Mouse (Mus musculus): ENCODE data around the gene Loxl3. TPM values are rescaled to one million over a fixed set of nuclear protein-coding genes. Genes with fewer than 3 reads are reported as not detected.

The Loxl3 gene
- polyA plus RNA-seq, 1 experiment from 2014 or later, result 1.2 TPM

DNA sequence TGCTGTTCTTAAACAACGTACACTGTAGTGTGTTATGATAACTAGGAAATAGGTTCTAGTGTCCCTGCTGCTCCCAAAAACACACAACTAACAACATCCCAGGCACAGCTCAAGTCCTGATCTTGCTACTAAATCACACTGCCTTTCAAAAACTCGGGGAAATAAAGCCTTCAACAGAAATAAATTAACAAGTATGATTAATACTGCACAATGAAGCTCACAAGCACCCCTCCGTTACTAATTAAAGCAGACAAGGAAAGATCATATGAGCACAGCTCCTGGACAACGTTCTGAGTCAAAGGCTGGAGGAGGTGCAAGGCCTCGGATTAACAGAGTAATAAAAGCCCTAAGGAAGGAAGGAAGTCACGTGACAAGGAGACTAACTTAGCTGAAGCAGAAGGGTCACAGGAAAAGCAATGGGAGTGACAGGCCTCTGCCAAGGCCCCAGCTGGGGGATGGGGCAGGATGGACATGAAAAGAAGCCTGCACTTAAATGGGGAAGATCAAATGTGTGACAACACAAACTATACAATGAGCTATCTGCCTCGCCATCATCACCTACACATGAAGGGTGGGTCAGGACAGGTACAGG is 36.4 kb upstream of the Loxl3 start:
- H3K4me1 ChIP-seq (ENCODE audit: insufficient read depth), result peaks cover 13% of the 10 kb centered on the region
- DNase-seq (no peak), ATAC-seq (no peak)
- no peak for TF ChIP-seq CTCF (IDR thresholded peaks at IDR 0.05; ENCODE audit: low read depth)
- TF ChIP-seq EP300 (IDR thresholded peaks at IDR 0.05; ENCODE audit: low read depth), result no peak
- H3K9ac ChIP-seq (replicated peaks), result 0 out of 2 replicates have a peak overlapping the region, but pooled peaks have one; percentile 3
- H3K27me3 ChIP-seq (ENCODE audit: insufficient read depth, low read length), result no peaks in the 10 kb centered on the region
- peak overlapping the region; percentile 77 for H3K27ac ChIP-seq (ENCODE audit: low read depth)
- 33% methylated on average over 7 of the region's 7 CpGs for WGBS (ENCODE audit: insufficient replicate concordance)
- peak overlapping the region; percentile 62 for H3K4me2 ChIP-seq (ENCODE audit: low read depth, low read length)
- H3K4me3 ChIP-seq (ENCODE audit: low read depth, low read length), result no peak overlapping the region
- no peaks in the 10 kb centered on the region for H3K9me3 ChIP-seq (ENCODE audit: low read length)
- H3K36me3 ChIP-seq (replicated peaks; ENCODE audit: insufficient read depth, low read length), result no peaks in the 10 kb centered on the region

DNA sequence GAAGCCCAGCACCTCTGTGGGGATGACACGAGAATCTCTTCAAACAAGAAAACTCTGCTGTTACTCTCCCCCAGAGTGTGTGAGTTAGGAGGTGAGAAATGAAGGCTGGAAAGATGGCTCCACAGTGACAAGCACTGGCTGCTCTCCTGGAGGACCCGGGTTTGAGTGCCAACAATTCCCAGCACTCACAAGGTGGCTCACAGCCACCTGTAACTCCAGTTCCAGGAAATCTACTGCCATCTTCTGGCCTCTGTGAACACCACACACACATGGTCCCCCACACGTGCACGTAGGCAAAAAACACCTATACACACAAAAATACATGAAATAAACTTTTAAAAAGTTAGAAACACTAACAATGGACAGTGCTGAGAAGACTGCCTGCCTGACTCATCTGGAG is 35.6 kb upstream of the Loxl3 start:
- Histone ChIP-seq H3K36me3 (replicated peaks; ENCODE audit: insufficient read depth, low read length) (no peaks in the 10 kb centered on the region), H3K4me2 (ENCODE audit: low read depth, low read length) (no peak overlapping the region), H3K9me3 (ENCODE audit: low read length) (no peaks in the 10 kb centered on the region), H3K27ac (ENCODE audit: low read depth) (peak overlapping the region; percentile 77; the same call in 1 of the 2 replicates), H3K9ac (replicated peaks) (no peak overlapping the region), H3K27me3 (ENCODE audit: insufficient read depth, low read length) (no peaks in the 10 kb centered on the region), H3K4me3 (ENCODE audit: low read depth, low read length) (no peak overlapping the region), H3K4me1 (ENCODE audit: insufficient read depth) (peaks cover 13% of the 10 kb centered on the region)
- no peak for ATAC-seq
- WGBS (ENCODE audit: insufficient replicate concordance), result 70% methylated on average over 4 of the region's 4 CpGs
- no peak for DNase-seq
- TF ChIP-seq CTCF (IDR thresholded peaks at IDR 0.05; ENCODE audit: low read depth) (peak; percentile 60), EP300 (IDR thresholded peaks at IDR 0.05; ENCODE audit: low read depth) (no peak)

DNA sequence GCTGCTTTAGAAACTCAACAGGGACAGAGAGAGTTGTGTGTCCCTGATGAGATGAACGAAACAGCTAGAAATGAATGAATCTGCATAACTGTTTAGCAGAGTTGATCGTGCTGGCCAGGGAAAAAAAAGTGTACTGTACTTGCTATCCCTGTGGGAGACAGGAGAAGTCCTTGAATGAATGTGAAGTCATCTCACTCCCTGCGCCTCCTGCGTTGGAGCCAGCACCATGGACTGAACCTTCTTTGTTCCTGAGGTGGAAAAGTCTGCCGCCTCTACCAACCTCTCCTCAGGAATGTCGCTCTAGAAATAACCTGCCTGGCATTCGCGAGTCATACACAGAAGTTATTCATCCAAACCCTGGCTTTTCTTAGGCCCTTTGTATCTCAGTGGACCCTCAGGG is 34.0 kb upstream of the Loxl3 start:
- Histone ChIP-seq H3K4me1 (ENCODE audit: insufficient read depth) (peaks cover 29% of the 10 kb centered on the region), H3K4me2 (ENCODE audit: low read depth, low read length) (no peak overlapping the region), H3K27ac (ENCODE audit: low read depth) (no peak overlapping the region), H3K4me3 (ENCODE audit: low read depth, low read length) (no peak overlapping the region), H3K27me3 (ENCODE audit: insufficient read depth, low read length) (no peaks in the 10 kb centered on the region), H3K9ac (replicated peaks) (no peak overlapping the region), H3K9me3 (ENCODE audit: low read length) (no peaks in the 10 kb centered on the region), H3K36me3 (replicated peaks; ENCODE audit: insufficient read depth, low read length) (no peaks in the 10 kb centered on the region)
- WGBS (ENCODE audit: insufficient replicate concordance), result 78% methylated on average over 8 of the region's 8 CpGs
- no peak for DNase-seq
- TF ChIP-seq EP300 (IDR thresholded peaks at IDR 0.05; ENCODE audit: low read depth) (no peak), CTCF (IDR thresholded peaks at IDR 0.05; ENCODE audit: low read depth) (no peak)
- ATAC-seq, result no peak

DNA sequence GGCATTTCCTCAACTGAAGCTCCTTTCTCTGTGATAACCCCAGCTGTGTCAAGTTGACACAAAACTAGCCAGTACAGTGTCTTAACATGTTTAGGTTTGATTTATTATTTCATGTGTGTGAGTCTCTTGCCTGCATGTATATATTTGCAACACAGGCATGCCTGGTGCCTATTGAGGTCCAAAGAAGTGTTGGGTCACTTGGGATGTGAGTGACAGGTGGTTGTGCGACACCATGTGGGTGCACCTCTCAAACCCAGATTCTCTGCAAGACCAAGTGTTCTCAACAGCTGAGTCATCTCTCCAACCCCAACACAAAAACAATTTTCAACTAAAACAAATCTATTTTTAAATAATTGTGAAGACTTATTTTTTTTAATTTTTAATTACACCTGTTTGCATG is 30.9 kb upstream of the Loxl3 start:
- no peak for DNase-seq
- H3K9ac ChIP-seq (replicated peaks), result no peak overlapping the region
- no peaks in the 10 kb centered on the region for H3K9me3 ChIP-seq (ENCODE audit: low read length)
- H3K4me1 ChIP-seq (ENCODE audit: insufficient read depth), result peaks cover 31% of the 10 kb centered on the region
- no peak overlapping the region for H3K27ac ChIP-seq (ENCODE audit: low read depth)
- no peaks in the 10 kb centered on the region for H3K36me3 ChIP-seq (replicated peaks; ENCODE audit: insufficient read depth, low read length)
- TF ChIP-seq CTCF (IDR thresholded peaks at IDR 0.05; ENCODE audit: low read depth), result no peak
- TF ChIP-seq EP300 (IDR thresholded peaks at IDR 0.05; ENCODE audit: low read depth), result no peak
- WGBS (ENCODE audit: insufficient replicate concordance), result 93% methylated on average over 1 of the region's 1 CpGs
- 0 out of 2 replicates have a peak overlapping the region, but pooled peaks have one; percentile 56 for H3K4me2 ChIP-seq (ENCODE audit: low read depth, low read length)
- no peaks in the 10 kb centered on the region for H3K27me3 ChIP-seq (ENCODE audit: insufficient read depth, low read length)
- no peak for ATAC-seq
- no peak overlapping the region for H3K4me3 ChIP-seq (ENCODE audit: low read depth, low read length)

DNA sequence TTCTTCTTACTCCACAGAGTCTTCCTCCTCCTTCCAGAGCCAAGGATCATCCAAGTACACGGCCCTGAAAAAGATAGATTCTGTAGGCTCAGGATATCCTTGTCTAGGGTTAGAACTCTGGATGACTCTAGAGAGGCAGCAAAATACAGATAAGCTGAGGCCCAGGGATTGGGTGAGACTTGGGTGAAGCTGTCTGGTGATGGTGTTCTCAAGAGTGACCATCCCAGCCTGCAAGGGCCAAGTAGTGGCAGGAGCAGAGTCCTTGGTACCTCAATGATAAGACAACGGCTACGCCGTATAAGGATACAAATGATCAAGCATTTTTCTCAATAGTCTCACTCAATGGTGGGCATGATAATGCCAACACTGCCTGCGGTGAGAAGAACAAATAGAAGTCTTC is 30.1 kb upstream of the Loxl3 start:
- Histone ChIP-seq H3K27me3 (ENCODE audit: insufficient read depth, low read length) (no peaks in the 10 kb centered on the region), H3K36me3 (replicated peaks; ENCODE audit: insufficient read depth, low read length) (no peaks in the 10 kb centered on the region), H3K27ac (ENCODE audit: low read depth) (peak overlapping the region; percentile 69), H3K9ac (replicated peaks) (0 out of 2 replicates have a peak overlapping the region, but pooled peaks have one; percentile 23), H3K9me3 (ENCODE audit: low read length) (no peaks in the 10 kb centered on the region), H3K4me3 (ENCODE audit: low read depth, low read length) (no peak overlapping the region), H3K4me1 (ENCODE audit: insufficient read depth) (peaks cover 32% of the 10 kb centered on the region), H3K4me2 (ENCODE audit: low read depth, low read length) (peak overlapping the region; percentile 56)
- TF ChIP-seq EP300 (IDR thresholded peaks at IDR 0.05; ENCODE audit: low read depth), result no peak
- TF ChIP-seq CTCF (IDR thresholded peaks at IDR 0.05; ENCODE audit: low read depth), result no peak
- 52% methylated on average over 5 of the region's 5 CpGs for WGBS (ENCODE audit: insufficient replicate concordance)
- ATAC-seq, result 0 out of 2 replicates have a peak, but pooled peaks have one; percentile 14
- DNase-seq, result no peak

DNA sequence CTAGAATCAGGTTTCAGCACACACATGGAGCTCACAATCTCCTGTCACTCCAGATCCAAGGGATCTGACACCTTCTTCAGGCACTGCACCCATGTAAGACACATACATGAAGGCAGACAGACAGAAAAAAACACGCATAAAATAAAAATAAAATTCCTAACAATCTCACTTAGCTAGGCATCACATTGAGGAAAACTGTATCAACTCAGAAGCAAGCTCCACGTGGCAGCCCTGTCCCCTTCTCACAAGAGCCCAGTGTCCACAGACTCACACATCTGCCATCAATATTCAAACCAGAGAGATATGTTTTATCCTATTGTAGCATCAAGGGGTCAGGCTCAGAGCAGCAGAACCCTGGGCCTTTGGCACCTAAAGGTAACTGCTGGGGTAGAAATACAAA is 29.7 kb upstream of the Loxl3 start:
- no peak for DNase-seq
- Histone ChIP-seq H3K27ac (ENCODE audit: low read depth) (peak overlapping the region; percentile 69), H3K9me3 (ENCODE audit: low read length) (no peaks in the 10 kb centered on the region), H3K27me3 (ENCODE audit: insufficient read depth, low read length) (no peaks in the 10 kb centered on the region), H3K4me2 (ENCODE audit: low read depth, low read length) (peak overlapping the region; percentile 56), H3K36me3 (replicated peaks; ENCODE audit: insufficient read depth, low read length) (no peaks in the 10 kb centered on the region), H3K4me3 (ENCODE audit: low read depth, low read length) (peak overlapping the region; percentile 17; the same call in 1 of the 2 replicates), H3K9ac (replicated peaks) (no peak overlapping the region; the same call in 1 of the 2 replicates), H3K4me1 (ENCODE audit: insufficient read depth) (peaks cover 32% of the 10 kb centered on the region)
- 54% methylated on average over 2 of the region's 2 CpGs for WGBS (ENCODE audit: insufficient replicate concordance)
- ATAC-seq, result no peak
- no peak for TF ChIP-seq EP300 (IDR thresholded peaks at IDR 0.05; ENCODE audit: low read depth)
